Mouse (Mus musculus): ENCODE results near the gene Rps6. TPM values are rescaled to one million over a fixed set of nuclear protein-coding genes. Genes with fewer than 3 reads are reported as not detected.

Rps6 gene
- polyA plus RNA-seq (2012; rRNA removed) (1,562 and 2,024 TPM in 2 replicates), polyA plus RNA-seq (2014; fragmentation: Nextera tagmentation; extraction: Ambion mirVana) (903 and 916 TPM in 2 replicates)

DNA sequence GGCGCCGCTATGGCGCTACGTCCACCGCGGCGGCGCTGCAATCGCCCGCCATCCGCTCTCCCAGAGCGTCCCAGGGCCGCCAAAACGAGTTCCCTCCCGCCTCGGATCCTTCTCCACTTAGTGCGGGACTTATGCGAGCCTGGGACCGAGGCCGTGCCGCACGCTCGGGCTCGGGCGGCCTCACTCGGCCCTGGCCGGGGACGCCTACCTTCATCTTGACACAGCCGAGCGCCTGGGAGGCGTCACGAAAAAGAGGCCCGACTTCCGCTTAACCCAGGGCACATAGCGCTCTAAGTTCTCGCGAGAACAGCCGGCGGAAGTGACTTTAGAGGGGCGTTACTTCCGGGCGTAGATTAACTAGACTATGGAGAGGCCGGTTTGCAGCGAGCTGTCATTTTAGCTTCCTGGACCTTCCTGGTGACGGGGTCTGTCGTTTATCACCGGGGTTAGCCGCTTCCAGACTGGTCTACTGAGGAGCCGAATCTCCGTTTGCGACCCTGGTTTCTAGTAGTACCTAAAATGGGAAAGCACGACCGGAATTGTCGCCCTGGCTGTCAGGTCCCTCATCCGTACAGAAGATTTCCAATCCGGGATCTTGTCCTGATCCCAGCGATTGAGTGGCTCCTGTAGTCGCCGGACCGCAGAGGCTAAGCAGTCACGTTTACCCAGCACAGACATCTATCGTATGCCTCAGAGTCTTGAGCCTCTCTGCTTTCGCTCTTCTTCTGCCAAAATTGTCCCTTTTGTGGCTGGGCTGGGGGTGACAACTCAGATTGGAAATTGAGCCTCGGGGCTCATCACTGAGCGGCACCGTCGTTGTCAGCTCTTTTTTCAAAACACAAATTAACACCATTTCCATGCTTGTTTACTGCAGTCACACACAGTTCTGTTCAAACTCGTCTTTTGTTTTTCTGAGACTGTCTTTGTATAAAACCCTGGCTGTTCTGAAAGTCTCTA, at the start of gene Rps6:
Rps6 (minus strand) TSS at position 300 of the 957 bp plus-strand sequence.
- Histone ChIP-seq H3K4me2 (replicated peaks; ENCODE audit: low read depth, low read length, severe bottlenecking) (peak within 1 kb of the TSS; percentile 85), H3K4me1 (ENCODE audit: control insufficient read depth, insufficient read depth, low read length) (peaks cover 5% of the 10 kb centered on the region; the same call in 1 of the 2 replicates), H3K27ac (replicated peaks; ENCODE audit: low read depth, low read length) (peak within 1 kb of the TSS; percentile 98), H3K36me3 (ENCODE audit: control insufficient read depth, insufficient read depth, low read length) (peaks cover 31% of the 10 kb centered on the region), H3K27me3 (ENCODE audit: control insufficient read depth, insufficient read depth, low read length) (no peaks in the 10 kb centered on the region), H3K9ac (ENCODE audit: low read depth, low read length, severe bottlenecking) (peak within 1 kb of the TSS; percentile 99), H3K9me3 (ENCODE audit: control insufficient read depth, low read length) (no peaks in the 10 kb centered on the region), H3K4me3 (replicated peaks; ENCODE audit: low read length) (peak within 1 kb of the TSS; percentile 97)
- peak; percentile 98 for ATAC-seq (ENCODE audit: low FRiP score, low read depth)
- peak; percentile 97; the same call in 1 of the 2 replicates for TF ChIP-seq POLR2A (IDR thresholded peaks at IDR 0.05; ENCODE audit: borderline replicate concordance, extremely low read depth, insufficient read depth, insufficient read length)
- under 1% methylated on average over 57 of the region's 68 CpGs for WGBS
- peak; percentile 98 for DNase-seq (ENCODE audit: low spot score)

GRCm38 (mm10) chr4:86905869-86906268, 48.7 kb upstream of the Rps6 start:
- WGBS: 90% methylated on average over 1 of the region's 1 CpGs
- Histone ChIP-seq H3K4me1 (ENCODE audit: control insufficient read depth, insufficient read depth, low read length) (no peaks in the 10 kb centered on the region), H3K27me3 (ENCODE audit: control insufficient read depth, insufficient read depth, low read length) (no peaks in the 10 kb centered on the region), H3K4me2 (replicated peaks; ENCODE audit: low read depth, low read length, severe bottlenecking) (no peak overlapping the region), H3K36me3 (ENCODE audit: control insufficient read depth, insufficient read depth, low read length) (no peaks in the 10 kb centered on the region), H3K9ac (ENCODE audit: low read depth, low read length, severe bottlenecking) (no peak overlapping the region), H3K9me3 (ENCODE audit: control insufficient read depth, low read length) (no peaks in the 10 kb centered on the region), H3K4me3 (replicated peaks; ENCODE audit: low read length) (no peak overlapping the region), H3K27ac (replicated peaks; ENCODE audit: low read depth, low read length) (no peak overlapping the region)
- DNase-seq (ENCODE audit: low spot score) (no peak), ATAC-seq (ENCODE audit: low FRiP score, low read depth) (no peak)
- no peak for TF ChIP-seq POLR2A (IDR thresholded peaks at IDR 0.05; ENCODE audit: borderline replicate concordance, extremely low read depth, insufficient read depth, insufficient read length)

GRCm38 (mm10) chr4:86904969-86905368, 47.8 kb upstream of the Rps6 start:
- H3K4me2 ChIP-seq (replicated peaks; ENCODE audit: low read depth, low read length, severe bottlenecking): no peak overlapping the region
- DNase-seq (ENCODE audit: low spot score) (no peak), ATAC-seq (ENCODE audit: low FRiP score, low read depth) (no peak)
- WGBS: 44% methylated on average over 3 of the region's 3 CpGs
- no peak overlapping the region for H3K27ac ChIP-seq (replicated peaks; ENCODE audit: low read depth, low read length)
- TF ChIP-seq POLR2A (IDR thresholded peaks at IDR 0.05; ENCODE audit: borderline replicate concordance, extremely low read depth, insufficient read depth, insufficient read length): no peak
- H3K36me3 ChIP-seq (ENCODE audit: control insufficient read depth, insufficient read depth, low read length): no peaks in the 10 kb centered on the region
- peaks cover 2% of the 10 kb centered on the region; the same call in 1 of the 2 replicates for H3K4me1 ChIP-seq (ENCODE audit: control insufficient read depth, insufficient read depth, low read length)
- H3K9ac ChIP-seq (ENCODE audit: low read depth, low read length, severe bottlenecking): no peak overlapping the region
- H3K27me3 ChIP-seq (ENCODE audit: control insufficient read depth, insufficient read depth, low read length): no peaks in the 10 kb centered on the region
- H3K4me3 ChIP-seq (replicated peaks; ENCODE audit: low read length): no peak overlapping the region
- H3K9me3 ChIP-seq (ENCODE audit: control insufficient read depth, low read length): no peaks in the 10 kb centered on the region

- no peaks in the 10 kb centered on the region for H3K36me3 ChIP-seq (ENCODE audit: control insufficient read depth, insufficient read depth, low read length)
- no peak overlapping the region for H3K27ac ChIP-seq (replicated peaks; ENCODE audit: low read depth, low read length)
- H3K9ac ChIP-seq (ENCODE audit: low read depth, low read length, severe bottlenecking): no peak overlapping the region
- peaks cover 9% of the 10 kb centered on the region; the same call in 1 of the 2 replicates for H3K4me1 ChIP-seq (ENCODE audit: control insufficient read depth, insufficient read depth, low read length)
- DNase-seq (ENCODE audit: low spot score) (no peak), ATAC-seq (ENCODE audit: low FRiP score, low read depth) (no peak)
- H3K27me3 ChIP-seq (ENCODE audit: control insufficient read depth, insufficient read depth, low read length): no peaks in the 10 kb centered on the region
- no peaks in the 10 kb centered on the region for H3K9me3 ChIP-seq (ENCODE audit: control insufficient read depth, low read length)
- H3K4me2 ChIP-seq (replicated peaks; ENCODE audit: low read depth, low read length, severe bottlenecking): no peak overlapping the region
- no peak overlapping the region for H3K4me3 ChIP-seq (replicated peaks; ENCODE audit: low read length)
- 73% methylated on average over 6 of the region's 6 CpGs for WGBS
- TF ChIP-seq POLR2A (IDR thresholded peaks at IDR 0.05; ENCODE audit: borderline replicate concordance, extremely low read depth, insufficient read depth, insufficient read length): no peak
Measured at GRCm38 (mm10) chr4:86902351-86902750, 45.1 kb upstream of the Rps6 start.

- H3K4me3 ChIP-seq (replicated peaks; ENCODE audit: low read length): no peak overlapping the region
- H3K9me3 ChIP-seq (ENCODE audit: control insufficient read depth, low read length): no peaks in the 10 kb centered on the region
- H3K27ac ChIP-seq (replicated peaks; ENCODE audit: low read depth, low read length): no peak overlapping the region; the same call in 1 of the 2 replicates
- no peaks in the 10 kb centered on the region for H3K27me3 ChIP-seq (ENCODE audit: control insufficient read depth, insufficient read depth, low read length)
- DNase-seq (ENCODE audit: low spot score): peak; percentile 72
- 18% methylated on average over 14 of the region's 14 CpGs for WGBS
- peak; percentile 60; the same call in 1 of the 2 replicates for ATAC-seq (ENCODE audit: low FRiP score, low read depth)
- TF ChIP-seq POLR2A (IDR thresholded peaks at IDR 0.05; ENCODE audit: borderline replicate concordance, extremely low read depth, insufficient read depth, insufficient read length): no peak
- H3K4me1 ChIP-seq (ENCODE audit: control insufficient read depth, insufficient read depth, low read length): peaks cover 9% of the 10 kb centered on the region; the same call in 1 of the 2 replicates
- no peak overlapping the region for H3K9ac ChIP-seq (ENCODE audit: low read depth, low read length, severe bottlenecking)
- H3K4me2 ChIP-seq (replicated peaks; ENCODE audit: low read depth, low read length, severe bottlenecking): no peak overlapping the region
- no peaks in the 10 kb centered on the region for H3K36me3 ChIP-seq (ENCODE audit: control insufficient read depth, insufficient read depth, low read length)
Measured at GRCm38 (mm10) chr4:86898791-86899474, 41.7 kb upstream of the Rps6 start.
